Comparison of ENCODE assay signal across 32 mouse cellular contexts in genomic region chr11:32331861-32332260, GRCm38 (mm10). TPM values are rescaled to one million over a fixed set of nuclear protein-coding genes. Genes with fewer than 3 reads are reported as not detected.
DNase-seq lines count a peak whose midpoint lies in the region; ATAC-seq and TF ChIP-seq lines count a peak whose summit lies in the region.
"Had no signal": no experiment of that assay in that cellular context is flagged by ENCODE, and none has a peak within 500 bp of the region (broad histone marks: within the 10 kb centered on the region; RNA-seq: fewer than 3 reads in every experiment).

No protein-coding gene starts in this region.

- TF ChIP-seq POLR2A in bone marrow macrophage, adult 2 months (IDR thresholded peaks at IDR 0.05; ENCODE audit: borderline replicate concordance, low read depth, low read length) = no peak

- peaks cover 15% of the 10 kb centered on the region for H3K4me1 ChIP-seq in forebrain, embryonic 13.5 days
- peaks cover 6% of the 10 kb centered on the region; the same call in 1 of the 2 replicates for H3K4me1 ChIP-seq in forebrain, embryonic 15.5 days
- peaks cover 5% of the 10 kb centered on the region; the same call in 1 of the 2 replicates for H3K4me1 ChIP-seq in intestine, embryonic 14.5 days (replicated peaks; ENCODE audit: control insufficient read depth, insufficient read depth, low read length)
- H3K4me1 ChIP-seq in intestine, embryonic 16.5 days (ENCODE audit: control insufficient read depth, insufficient read depth, low read length) = 0 out of 2 replicates have a peak, but pooled peaks cover 2% of the 10 kb centered on the region
- H3K4me1 ChIP-seq in midbrain, embryonic 14.5 days (ENCODE audit: control insufficient read depth, insufficient read depth, low read length) = no peaks in the 10 kb centered on the region
- H3K4me1 ChIP-seq in midbrain, embryonic 15.5 days = 0 out of 2 replicates have a peak, but pooled peaks cover 3% of the 10 kb centered on the region
- peaks cover 38% of the 10 kb centered on the region for H3K4me1 ChIP-seq in bone marrow macrophage, adult 2 months (ENCODE audit: control insufficient read depth, insufficient read depth, low read length)

- H3K9ac ChIP-seq in forebrain, embryonic 13.5 days = no peak overlapping the region
- no peak overlapping the region for H3K9ac ChIP-seq in forebrain, embryonic 15.5 days (replicated peaks)
- H3K9ac ChIP-seq in intestine, embryonic 14.5 days (ENCODE audit: low read length) = no peak overlapping the region
- no peak overlapping the region for H3K9ac ChIP-seq in intestine, embryonic 16.5 days (ENCODE audit: low read depth, low read length)
- H3K9ac ChIP-seq in midbrain, embryonic 14.5 days (replicated peaks; ENCODE audit: low read length) = no peak overlapping the region
- no peak overlapping the region for H3K9ac ChIP-seq in midbrain, embryonic 15.5 days
- H3K9ac ChIP-seq: embryonic facial prominence, embryonic 15.5 days; forebrain, embryonic 12.5 days; hindbrain, embryonic 15.5 days; intestine, embryonic 15.5 days; liver, embryonic 14.5 days; lung, embryonic 15.5 days; neural tube, embryonic 15.5 days had no signal

- DNase-seq in intestine, embryonic 14.5 days (ENCODE audit: low spot score) = no peak
- peak; percentile 28 for DNase-seq in midbrain, embryonic 14.5 days
- no peak for DNase-seq in layer of hippocampus, adult 8-10 months (ENCODE audit: low spot score in 2 of 2)
- DNase-seq: cerebellum, adult 18-20 months; gastrocnemius, adult 2 months; layer of hippocampus, postnatal 36 days; liver; right cerebral cortex, postnatal 14 days; thymus, postnatal 14 days had no signal

- no peak overlapping the region for H3K4me3 ChIP-seq in forebrain, embryonic 13.5 days
- H3K4me3 ChIP-seq in forebrain, embryonic 15.5 days = no peak overlapping the region
- no peak overlapping the region for H3K4me3 ChIP-seq in intestine, embryonic 14.5 days (ENCODE audit: low read depth, low read length)
- H3K4me3 ChIP-seq in intestine, embryonic 16.5 days (ENCODE audit: low read length) = no peak overlapping the region
- H3K4me3 ChIP-seq in midbrain, embryonic 14.5 days (replicated peaks; ENCODE audit: low read depth, low read length) = no peak overlapping the region
- H3K4me3 ChIP-seq in midbrain, embryonic 15.5 days = no peak overlapping the region
- no peak overlapping the region for H3K4me3 ChIP-seq in bone marrow macrophage, adult 2 months (ENCODE audit: insufficient read depth, low read length)
- H3K4me3 ChIP-seq: embryonic facial prominence, embryonic 15.5 days; forebrain, embryonic 12.5 days; gastrocnemius, adult 2 months; hindbrain, embryonic 15.5 days; intestine, embryonic 15.5 days; lung, embryonic 15.5 days; neural tube, embryonic 15.5 days had no signal

- H3K9me3 ChIP-seq in forebrain, embryonic 13.5 days (replicated peaks) = peaks cover 2% of the 10 kb centered on the region; the same call in 1 of the 2 replicates
- H3K9me3 ChIP-seq in forebrain, embryonic 15.5 days = no peaks in the 10 kb centered on the region
- 0 out of 2 replicates have a peak, but pooled peaks cover 2% of the 10 kb centered on the region for H3K9me3 ChIP-seq in intestine, embryonic 14.5 days (ENCODE audit: control insufficient read depth, low read length)
- H3K9me3 ChIP-seq in intestine, embryonic 16.5 days (ENCODE audit: control insufficient read depth, low read length) = peaks cover 1% of the 10 kb centered on the region; the same call in 1 of the 2 replicates
- peaks cover 2% of the 10 kb centered on the region; the same call in 1 of the 2 replicates for H3K9me3 ChIP-seq in midbrain, embryonic 14.5 days (ENCODE audit: control insufficient read depth, low read length)
- no peaks in the 10 kb centered on the region for H3K9me3 ChIP-seq in midbrain, embryonic 15.5 days
- H3K9me3 ChIP-seq: embryonic facial prominence, embryonic 15.5 days; hindbrain, embryonic 15.5 days; intestine, embryonic 15.5 days; lung, embryonic 15.5 days; neural tube, embryonic 15.5 days had no signal

- no peak for TF ChIP-seq CTCF in bone marrow macrophage, adult 2 months (IDR thresholded peaks at IDR 0.05; ENCODE audit: low read depth, low read length)

- no peaks in the 10 kb centered on the region for H3K27me3 ChIP-seq in forebrain, embryonic 13.5 days
- no peaks in the 10 kb centered on the region for H3K27me3 ChIP-seq in forebrain, embryonic 15.5 days
- H3K27me3 ChIP-seq in intestine, embryonic 14.5 days (replicated peaks; ENCODE audit: control insufficient read depth, insufficient read depth, low read length) = no peaks in the 10 kb centered on the region
- no peaks in the 10 kb centered on the region for H3K27me3 ChIP-seq in intestine, embryonic 16.5 days (replicated peaks; ENCODE audit: control insufficient read depth, insufficient read depth, low read length)
- no peaks in the 10 kb centered on the region for H3K27me3 ChIP-seq in midbrain, embryonic 14.5 days (ENCODE audit: control insufficient read depth, insufficient read depth, low read length)
- no peaks in the 10 kb centered on the region for H3K27me3 ChIP-seq in midbrain, embryonic 15.5 days (replicated peaks)
- H3K27me3 ChIP-seq: embryonic facial prominence, embryonic 15.5 days; hindbrain, embryonic 15.5 days; intestine, embryonic 15.5 days; lung, embryonic 15.5 days; neural tube, embryonic 15.5 days had no signal

- no peak overlapping the region for H3K4me2 ChIP-seq in forebrain, embryonic 13.5 days
- H3K4me2 ChIP-seq in forebrain, embryonic 15.5 days (replicated peaks) = no peak overlapping the region
- H3K4me2 ChIP-seq in intestine, embryonic 14.5 days (ENCODE audit: low read length) = no peak overlapping the region
- H3K4me2 ChIP-seq in intestine, embryonic 16.5 days (ENCODE audit: low read depth, low read length) = no peak overlapping the region
- H3K4me2 ChIP-seq in midbrain, embryonic 14.5 days (ENCODE audit: low read length) = no peak overlapping the region
- H3K4me2 ChIP-seq in midbrain, embryonic 15.5 days = no peak overlapping the region
- H3K4me2 ChIP-seq: embryonic facial prominence, embryonic 15.5 days; forebrain, embryonic 12.5 days; intestine, embryonic 15.5 days; lung, embryonic 15.5 days; neural tube, embryonic 15.5 days had no signal

- WGBS in forebrain, embryonic 13.5 days = 54% methylated on average over 5 of the region's 5 CpGs
- 32% methylated on average over 5 of the region's 5 CpGs for WGBS in forebrain, embryonic 15.5 days
- WGBS in intestine, embryonic 14.5 days = 60% methylated on average over 5 of the region's 5 CpGs
- 58% methylated on average over 5 of the region's 5 CpGs for WGBS in intestine, embryonic 16.5 days
- 72% methylated on average over 5 of the region's 5 CpGs for WGBS in midbrain, embryonic 14.5 days
- WGBS in midbrain, embryonic 15.5 days = 68% methylated on average over 5 of the region's 5 CpGs

- 0 out of 2 replicates have a peak, but pooled peaks have one; percentile 61 for ATAC-seq in forebrain, embryonic 13.5 days
- ATAC-seq in forebrain, embryonic 15.5 days (replicated peaks) = no peak
- 0 out of 2 replicates have a peak, but pooled peaks have one; percentile 22 for ATAC-seq in intestine, embryonic 14.5 days (replicated peaks; ENCODE audit: low FRiP score, low TSS enrichment, low read depth)
- ATAC-seq in intestine, embryonic 16.5 days = no peak
- ATAC-seq in midbrain, embryonic 14.5 days (ENCODE audit: low FRiP score, low TSS enrichment) = no peak
- ATAC-seq in midbrain, embryonic 15.5 days (replicated peaks) = no peak
- ATAC-seq: Patski had no signal

- no peak overlapping the region for H3K27ac ChIP-seq in forebrain, embryonic 13.5 days
- no peak overlapping the region for H3K27ac ChIP-seq in forebrain, embryonic 15.5 days (replicated peaks)
- no peak overlapping the region for H3K27ac ChIP-seq in intestine, embryonic 14.5 days (ENCODE audit: low read depth)
- H3K27ac ChIP-seq in intestine, embryonic 16.5 days (ENCODE audit: low read length) = no peak overlapping the region
- no peak overlapping the region for H3K27ac ChIP-seq in midbrain, embryonic 14.5 days (replicated peaks; ENCODE audit: low read depth, low read length)
- H3K27ac ChIP-seq in midbrain, embryonic 15.5 days = no peak overlapping the region
- H3K27ac ChIP-seq in bone marrow macrophage, adult 2 months (ENCODE audit: insufficient read depth, low read depth, low read length) = peak overlapping the region; percentile 96
- H3K27ac ChIP-seq: forebrain, embryonic 12.5 days; hindbrain, embryonic 15.5 days; liver, embryonic 14.5 days; lung, embryonic 15.5 days; neural tube, embryonic 15.5 days had no signal

- no peaks in the 10 kb centered on the region for H3K36me3 ChIP-seq in forebrain, embryonic 13.5 days (ENCODE audit: poor library complexity, severe bottlenecking)
- H3K36me3 ChIP-seq in forebrain, embryonic 15.5 days = no peaks in the 10 kb centered on the region
- no peaks in the 10 kb centered on the region for H3K36me3 ChIP-seq in intestine, embryonic 14.5 days (ENCODE audit: control insufficient read depth, insufficient read depth, low read length)
- H3K36me3 ChIP-seq in intestine, embryonic 16.5 days (ENCODE audit: control insufficient read depth, insufficient read depth, low read length) = no peaks in the 10 kb centered on the region
- H3K36me3 ChIP-seq in midbrain, embryonic 14.5 days (ENCODE audit: control insufficient read depth, insufficient read depth, low read length) = no peaks in the 10 kb centered on the region
- no peaks in the 10 kb centered on the region for H3K36me3 ChIP-seq in midbrain, embryonic 15.5 days (replicated peaks)
- H3K36me3 ChIP-seq: embryonic facial prominence, embryonic 15.5 days; forebrain, embryonic 12.5 days; G1E; hindbrain, embryonic 15.5 days; intestine, embryonic 15.5 days; lung, embryonic 15.5 days; neural tube, embryonic 15.5 days had no signal

RNA-seq across cellular contexts. Expression of gene Sh3pxd2b, which starts 15.8 kb away (rescaled TPM):
- polyA plus RNA-seq in forebrain, embryonic 13.5 days (2015; fragmentation: Nextera tagmentation; extraction: Ambion mirVana) = 15.7 and 18.6 TPM in 2 replicates
- polyA plus RNA-seq in forebrain, embryonic 15.5 days (2015; fragmentation: Nextera tagmentation; extraction: Ambion mirVana) = 17.3 and 18.0 TPM in 2 replicates
- polyA plus RNA-seq in intestine, embryonic 14.5 days (2014; fragmentation: Nextera tagmentation; extraction: Ambion mirVana) = 20.0 and 23.1 TPM in 2 replicates
- 9.6 and 10.0 TPM in 2 replicates for polyA plus RNA-seq in intestine, embryonic 16.5 days (2015; fragmentation: Nextera tagmentation; extraction: Ambion mirVana)
- polyA plus RNA-seq in midbrain, embryonic 14.5 days (2014; fragmentation: Nextera tagmentation; extraction: Ambion mirVana) = 22.7 and 25.4 TPM in 2 replicates
- polyA plus RNA-seq in midbrain, embryonic 15.5 days (2015; fragmentation: Nextera tagmentation; extraction: Ambion mirVana) = 26.1 and 27.0 TPM in 2 replicates
- polyA plus RNA-seq in bone marrow macrophage, adult 2 months (2012; ENCODE audit: insufficient read depth, insufficient read length, missing spikeins) = 54.6 and 64.9 TPM in 2 replicates
- 10 to 100 TPM; 12.8 to 13.8 (median 13.2) TPM for total RNA-seq in layer of hippocampus, adult 8-10 months (2022)
- polyA plus RNA-seq: G1E had no signal

RNA-seq across cellular contexts. Expression of gene Hbq1a, which starts 32.0 kb away (rescaled TPM):
- polyA plus RNA-seq in forebrain, embryonic 13.5 days (2015; fragmentation: Nextera tagmentation; extraction: Ambion mirVana) = 0.65 and 0.86 TPM in 2 replicates
- 0.69 and 1.1 TPM in 2 replicates for polyA plus RNA-seq in forebrain, embryonic 15.5 days (2015; fragmentation: Nextera tagmentation; extraction: Ambion mirVana)
- not detected in 2 replicates for polyA plus RNA-seq in intestine, embryonic 14.5 days (2014; fragmentation: Nextera tagmentation; extraction: Ambion mirVana)
- polyA plus RNA-seq in intestine, embryonic 16.5 days (2015; fragmentation: Nextera tagmentation; extraction: Ambion mirVana) = 0.54 and 0.55 TPM in 2 replicates
- 0.90 and 1.4 TPM in 2 replicates for polyA plus RNA-seq in midbrain, embryonic 14.5 days (2014; fragmentation: Nextera tagmentation; extraction: Ambion mirVana)
- polyA plus RNA-seq in midbrain, embryonic 15.5 days (2015; fragmentation: Nextera tagmentation; extraction: Ambion mirVana) = 1.2 and 1.5 TPM in 2 replicates
- not detected in 2 replicates for polyA plus RNA-seq in bone marrow macrophage, adult 2 months (2012; ENCODE audit: insufficient read depth, insufficient read length, missing spikeins)
- 1 to 10 TPM in 1 of 4 experiments, under 1 TPM in 2, not detected in 1; 0.89 to 3.5 (median 0.91) TPM for total RNA-seq in layer of hippocampus, adult 8-10 months (2022)
- total RNA-seq: adrenal gland, postnatal 10 days; common myeloid progenitor, adult 5-6 weeks; G1E; gastrocnemius, adult 2 months; gastrocnemius, postnatal 4 days; hematopoietic stem cell, adult 5-6 weeks had no signal
- polyA plus RNA-seq: G1E; kidney, postnatal 0 days; limb, embryonic 11.5 days; Patski; small intestine, adult 2 months; testis, adult 2 months; urinary bladder, adult 2 months had no signal

RNA-seq across cellular contexts. Expression of gene Hba-a2, which starts 35.6 kb away (rescaled TPM):
- 5,794 and 5,805 TPM in 2 replicates for polyA plus RNA-seq in forebrain, embryonic 13.5 days (2015; fragmentation: Nextera tagmentation; extraction: Ambion mirVana)
- 5,603 and 5,963 TPM in 2 replicates for polyA plus RNA-seq in forebrain, embryonic 15.5 days (2015; fragmentation: Nextera tagmentation; extraction: Ambion mirVana)
- polyA plus RNA-seq in intestine, embryonic 14.5 days (2014; fragmentation: Nextera tagmentation; extraction: Ambion mirVana) = 5,179 and 7,428 TPM in 2 replicates
- polyA plus RNA-seq in intestine, embryonic 16.5 days (2015; fragmentation: Nextera tagmentation; extraction: Ambion mirVana) = 9,012 and 11,055 TPM in 2 replicates
- polyA plus RNA-seq in midbrain, embryonic 14.5 days (2014; fragmentation: Nextera tagmentation; extraction: Ambion mirVana) = 3,589 and 5,155 TPM in 2 replicates
- 6,359 and 8,071 TPM in 2 replicates for polyA plus RNA-seq in midbrain, embryonic 15.5 days (2015; fragmentation: Nextera tagmentation; extraction: Ambion mirVana)
- 1.4 TPM in 1 of 2 replicates, not detected in the other for polyA plus RNA-seq in bone marrow macrophage, adult 2 months (2012; ENCODE audit: insufficient read depth, insufficient read length, missing spikeins)
- 100 to 1,000 TPM; 122 to 263 (median 165) TPM for total RNA-seq in layer of hippocampus, adult 8-10 months (2022)
- polyA plus RNA-seq: Patski had no signal

RNA-seq across cellular contexts. Expression of gene Hbq1b, which starts 45.1 kb away (rescaled TPM):
- 1.2 and 1.7 TPM in 2 replicates for polyA plus RNA-seq in forebrain, embryonic 13.5 days (2015; fragmentation: Nextera tagmentation; extraction: Ambion mirVana)
- 1.6 and 2.5 TPM in 2 replicates for polyA plus RNA-seq in forebrain, embryonic 15.5 days (2015; fragmentation: Nextera tagmentation; extraction: Ambion mirVana)
- polyA plus RNA-seq in intestine, embryonic 14.5 days (2014; fragmentation: Nextera tagmentation; extraction: Ambion mirVana) = 0.45 and 0.58 TPM in 2 replicates
- polyA plus RNA-seq in intestine, embryonic 16.5 days (2015; fragmentation: Nextera tagmentation; extraction: Ambion mirVana) = 2.1 and 3.0 TPM in 2 replicates
- polyA plus RNA-seq in midbrain, embryonic 14.5 days (2014; fragmentation: Nextera tagmentation; extraction: Ambion mirVana) = 0.74 TPM in 1 of 2 replicates, not detected in the other
- polyA plus RNA-seq in midbrain, embryonic 15.5 days (2015; fragmentation: Nextera tagmentation; extraction: Ambion mirVana) = 0.83 and 1.3 TPM in 2 replicates
- polyA plus RNA-seq in bone marrow macrophage, adult 2 months (2012; ENCODE audit: insufficient read depth, insufficient read length, missing spikeins) = not detected in 2 replicates
- 1 to 10 TPM in 2 of 4 experiments, not detected in 2; 1.1 to 2.5 TPM for total RNA-seq in layer of hippocampus, adult 8-10 months (2022)
- total RNA-seq: common myeloid progenitor, adult 5-6 weeks; gastrocnemius, adult 2 months; gastrocnemius, postnatal 4 days; hematopoietic stem cell, adult 5-6 weeks had no signal
- polyA plus RNA-seq: Patski; small intestine, adult 2 months; testis, adult 2 months; urinary bladder, adult 2 months had no signal

RNA-seq across cellular contexts. Expression of gene Hba-a1, which starts 48.5 kb away (rescaled TPM):
- polyA plus RNA-seq in forebrain, embryonic 13.5 days (2015; fragmentation: Nextera tagmentation; extraction: Ambion mirVana) = 2,413 and 2,442 TPM in 2 replicates
- 2,103 and 2,256 TPM in 2 replicates for polyA plus RNA-seq in forebrain, embryonic 15.5 days (2015; fragmentation: Nextera tagmentation; extraction: Ambion mirVana)
- 2,039 and 2,947 TPM in 2 replicates for polyA plus RNA-seq in intestine, embryonic 14.5 days (2014; fragmentation: Nextera tagmentation; extraction: Ambion mirVana)
- polyA plus RNA-seq in intestine, embryonic 16.5 days (2015; fragmentation: Nextera tagmentation; extraction: Ambion mirVana) = 3,658 and 4,448 TPM in 2 replicates
- polyA plus RNA-seq in midbrain, embryonic 14.5 days (2014; fragmentation: Nextera tagmentation; extraction: Ambion mirVana) = 1,330 and 1,946 TPM in 2 replicates
- 2,454 and 3,091 TPM in 2 replicates for polyA plus RNA-seq in midbrain, embryonic 15.5 days (2015; fragmentation: Nextera tagmentation; extraction: Ambion mirVana)
- polyA plus RNA-seq in bone marrow macrophage, adult 2 months (2012; ENCODE audit: insufficient read depth, insufficient read length, missing spikeins) = not detected in 2 replicates
- 100 to 1,000 TPM; 157 to 300 (median 205) TPM for total RNA-seq in layer of hippocampus, adult 8-10 months (2022)
- polyA plus RNA-seq: Patski had no signal

Comparison
In these comparisons a context has a peak if more than half of its experiments do, and no peak if none do; other contexts are left out.
1. ATAC-seq: peak in forebrain, embryonic 13.5 days (single experiment) and intestine, embryonic 14.5 days (single experiment); none in forebrain, embryonic 15.5 days (single experiment), intestine, embryonic 16.5 days (single experiment), midbrain, embryonic 14.5 days (single experiment) and midbrain, embryonic 15.5 days (single experiment).
2. RNA of gene Hba-a2, which starts 35.6 kb away (polyA plus RNA-seq): 9,012 to 11,055 TPM in intestine, embryonic 16.5 days, 5,179 to 7,428 TPM in intestine, embryonic 14.5 days, 6,359 to 8,071 TPM in midbrain, embryonic 15.5 days, 5,603 to 5,963 TPM in forebrain, embryonic 15.5 days, 5,794 to 5,805 TPM in forebrain, embryonic 13.5 days and 3,589 to 5,155 TPM in midbrain, embryonic 14.5 days; 1.4 TPM in bone marrow macrophage, adult 2 months; every median in the first group is over 1,000 times any median in the second.